Mouse (Mus musculus) intestine, embryonic 16.5 days (tissue): ENCODE data around the gene Ophn1. TPM values are rescaled to one million over a fixed set of nuclear protein-coding genes. Genes with fewer than 3 reads are reported as not detected.

Experiments
- ATAC-seq: fragments of 200-750 bp; cut with Nextera tagmentation; 2 replicates; pipeline ENCODE4 v1.8.0; 2017; ENCODE audit warnings: moderate TSS enrichment, moderate library complexity
- H3K27ac ChIP-seq: fragments of 300-500 bp; sonication (generic); 2 replicates; pipeline ENCODE4 v1.5.1; 2014; ENCODE audit warnings: mild to moderate bottlenecking, low read length
- H3K27me3 ChIP-seq: fragments of 300-500 bp; sonication (generic); replicated peaks from 2 replicates; pipeline ENCODE4 v1.6.1; 2014; ENCODE audit warnings: low read length, control low read depth, mixed read lengths; ENCODE audit not compliant: control insufficient read depth, insufficient read depth
- H3K36me3 ChIP-seq: fragments of 300-500 bp; sonication (generic); 2 replicates; pipeline ENCODE4 v1.6.1; 2014; ENCODE audit warnings: low read length, control low read depth; ENCODE audit not compliant: control insufficient read depth, insufficient read depth
- H3K4me1 ChIP-seq: fragments of 300-500 bp; sonication (generic); 2 replicates; pipeline ENCODE4 v1.6.1; 2014; ENCODE audit warnings: low read length, control low read depth, mixed read lengths; ENCODE audit not compliant: control insufficient read depth, insufficient read depth
- H3K4me2 ChIP-seq: fragments of 300-500 bp; sonication (generic); 2 replicates; pipeline ENCODE4 v1.6.1; 2014; ENCODE audit warnings: low read depth, low read length, control low read depth
- H3K4me3 ChIP-seq: fragments of 300-500 bp; sonication (generic); 2 replicates; pipeline ENCODE4 v1.5.1; 2014; ENCODE audit warnings: mild to moderate bottlenecking, low read length
- H3K9ac ChIP-seq: fragments of 300-500 bp; sonication (generic); 2 replicates; pipeline ENCODE4 v1.6.1; 2014; ENCODE audit warnings: low read depth, low read length
- H3K9me3 ChIP-seq: fragments of 300-500 bp; sonication (generic); 2 replicates; pipeline ENCODE4 v1.6.1; 2016; ENCODE audit warnings: low read length, control low read depth; ENCODE audit not compliant: control insufficient read depth
- whole genome bisulfite sequencing: fragments of 180-500 bp; shearing (Covaris S2); extraction: QIAGEN DNeasy Blood & Tissue Kit; methylation state at CpG from one replicate; pipeline ENCODE4 v1.1.7; 2014; 5-methylcytosine and 5-hydroxymethylcytosine counted together
- microRNA-seq: library from miRNA; unstranded; fragments of <30 nt; microRNA quantifications from one replicate; pipeline ENCODE4, GENCODE M21; 2016
- polyA plus RNA-seq: library from polyadenylated mRNA; unstranded; fragments of >200 nt; fragmentation: Nextera tagmentation; extraction: Ambion mirVana; gene quantifications from 2 replicates; pipeline ENCODE4 v1.2.1, GENCODE M21; 2015

The Ophn1 gene
- polyA plus RNA-seq, 1 experiment from 2014 or later: 9.3 TPM

GRCm38 (mm10) chrX:98546458-98546857 is 344.4 kb downstream of the Ophn1 start:
- no peak for ATAC-seq
- Histone ChIP-seq H3K4me2 (no peak overlapping the region), H3K27me3 (no peaks in the 10 kb centered on the region), H3K4me3 (no peak overlapping the region), H3K27ac (no peak overlapping the region), H3K4me1 (no peaks in the 10 kb centered on the region), H3K36me3 (no peaks in the 10 kb centered on the region), H3K9me3 (no peaks in the 10 kb centered on the region), H3K9ac (no peak overlapping the region)
- WGBS: 82% methylated on average over 1 of the region's 1 CpGs

- Histone ChIP-seq H3K36me3 (no peaks in the 10 kb centered on the region), H3K4me3 (no peak overlapping the region), H3K27me3 (no peaks in the 10 kb centered on the region), H3K4me2 (no peak overlapping the region), H3K27ac (no peak overlapping the region), H3K9ac (no peak overlapping the region), H3K9me3 (no peaks in the 10 kb centered on the region), H3K4me1 (no peaks in the 10 kb centered on the region)
- ATAC-seq: no peak; the same call in 1 of the 2 replicates
- 74% methylated on average over 2 of the region's 2 CpGs for WGBS
Observed at GRCm38 (mm10) chrX:98515329-98515728, 375.5 kb downstream of the Ophn1 start.

- Histone ChIP-seq H3K4me3 (no peak overlapping the region), H3K4me2 (no peak overlapping the region), H3K9ac (no peak overlapping the region), H3K27ac (no peak overlapping the region), H3K4me1 (no peaks in the 10 kb centered on the region), H3K36me3 (no peaks in the 10 kb centered on the region), H3K9me3 (no peaks in the 10 kb centered on the region), H3K27me3 (no peaks in the 10 kb centered on the region)
- WGBS: 65% methylated on average over 3 of the region's 3 CpGs
- no peak for ATAC-seq
Observed at GRCm38 (mm10) chrX:98514359-98514904, 376.4 kb downstream of the Ophn1 start.

Small RNAs within 50 kb of the gene (microRNA-seq; reads per million reads assigned to microRNA genes)
- gene Gm27554: not detected

Other genes starting within 250 kb of the Ophn1 start
- 26.9 and 27.8 TPM in 2 replicates for gene Yipf6, start 45.3 kb upstream of the Ophn1 start, polyA plus RNA-seq
- 7.5 and 8.8 TPM in 2 replicates for gene Stard8, start 112.2 kb upstream of the Ophn1 start, polyA plus RNA-seq
- gene Efnb1, start 245.1 kb upstream of the Ophn1 start, polyA plus RNA-seq: 18.3 and 19.4 TPM in 2 replicates